Mouse (Mus musculus) intestine, postnatal 0 days (tissue): ENCODE results near the gene Ahnak2. TPM values are rescaled to one million over a fixed set of nuclear protein-coding genes. Genes with fewer than 3 reads are reported as not detected.

Source experiments
- ATAC-seq: fragments of 200-750 bp; cut with Nextera tagmentation; 2 replicates; pipeline ENCODE4 v1.8.0; 2017; ENCODE audit warnings: mild to moderate bottlenecking, moderate TSS enrichment, moderate library complexity
- H3K27ac ChIP-seq: fragments of 300-500 bp; sonication (generic); 2 replicates; pipeline ENCODE4 v1.5.1; 2014; ENCODE audit warnings: mild to moderate bottlenecking, low read depth, low read length, moderate library complexity
- H3K27me3 ChIP-seq: fragments of 300-500 bp; sonication (generic); replicated peaks from 2 replicates; pipeline ENCODE4 v1.6.1; 2014; ENCODE audit warnings: low read length, mixed read lengths; ENCODE audit not compliant: control insufficient read depth, insufficient read depth
- H3K36me3 ChIP-seq: fragments of 300-500 bp; sonication (generic); 2 replicates; pipeline ENCODE4 v1.6.1; 2014; ENCODE audit warnings: mild to moderate bottlenecking, moderate library complexity; ENCODE audit not compliant: control insufficient read depth, insufficient read depth
- H3K4me1 ChIP-seq: fragments of 300-500 bp; sonication (generic); replicated peaks from 2 replicates; pipeline ENCODE4 v1.6.1; 2014; ENCODE audit warnings: antibody characterized with exemption, low read length, mixed read lengths; ENCODE audit not compliant: control insufficient read depth, insufficient read depth
- H3K4me2 ChIP-seq: fragments of 300-500 bp; sonication (generic); replicated peaks from 2 replicates; pipeline ENCODE4 v1.6.1; 2014; ENCODE audit warnings: low read depth, mild to moderate bottlenecking, moderate library complexity
- H3K4me3 ChIP-seq: fragments of 300-500 bp; sonication (generic); 2 replicates; pipeline ENCODE4 v1.5.1; 2014; ENCODE audit warnings: low read depth, low read length
- H3K9ac ChIP-seq: fragments of 300-500 bp; sonication (generic); 2 replicates; pipeline ENCODE4 v1.6.1; 2014; ENCODE audit warnings: mild to moderate bottlenecking, low read depth, low read length
- H3K9me3 ChIP-seq: fragments of 300-500 bp; sonication (generic); 2 replicates; pipeline ENCODE4 v1.6.1; 2016; ENCODE audit warnings: mixed run types; ENCODE audit not compliant: control insufficient read depth
- CTCF ChIP-seq: sonication (generic); IDR thresholded peaks from 2 replicates; pipeline ENCODE4 v1.5.1; 2016; ENCODE audit warnings: low read depth, mild to moderate bottlenecking, control low read depth, antibody characterized with exemption, moderate library complexity
- WGBS: fragments of 180-500 bp; shearing (Covaris S2); extraction: QIAGEN DNeasy Blood & Tissue Kit; methylation state at CpG from one replicate; pipeline ENCODE4 v1.1.7; 2014; 5-methylcytosine and 5-hydroxymethylcytosine counted together
- polyA plus RNA-seq: library from polyadenylated mRNA; unstranded; fragments of >200 nt; fragmentation: Nextera tagmentation; extraction: Ambion mirVana; gene quantifications from 2 replicates; pipeline ENCODE4 v1.2.1, GENCODE M21; 2015

Gene Ahnak2
- polyA plus RNA-seq, 1 experiment from 2014 or later: 1.6 TPM

- WGBS: 88% methylated on average over 4 of the region's 4 CpGs
- ATAC-seq: no peak
- H3K4me3 ChIP-seq: no peak overlapping the region
- no peaks in the 10 kb centered on the region for H3K36me3 ChIP-seq
- no peak overlapping the region for H3K27ac ChIP-seq
- H3K4me1 ChIP-seq: 0 out of 2 replicates have a peak, but pooled peaks cover 4% of the 10 kb centered on the region
- H3K4me2 ChIP-seq: no peak overlapping the region
- no peak for TF ChIP-seq CTCF
- H3K9ac ChIP-seq: no peak overlapping the region
- no peaks in the 10 kb centered on the region for H3K9me3 ChIP-seq
- no peaks in the 10 kb centered on the region for H3K27me3 ChIP-seq
Observed at GRCm38 (mm10) chr12:112761411-112761810, 41.0 kb downstream of the Ahnak2 start.

DNA sequence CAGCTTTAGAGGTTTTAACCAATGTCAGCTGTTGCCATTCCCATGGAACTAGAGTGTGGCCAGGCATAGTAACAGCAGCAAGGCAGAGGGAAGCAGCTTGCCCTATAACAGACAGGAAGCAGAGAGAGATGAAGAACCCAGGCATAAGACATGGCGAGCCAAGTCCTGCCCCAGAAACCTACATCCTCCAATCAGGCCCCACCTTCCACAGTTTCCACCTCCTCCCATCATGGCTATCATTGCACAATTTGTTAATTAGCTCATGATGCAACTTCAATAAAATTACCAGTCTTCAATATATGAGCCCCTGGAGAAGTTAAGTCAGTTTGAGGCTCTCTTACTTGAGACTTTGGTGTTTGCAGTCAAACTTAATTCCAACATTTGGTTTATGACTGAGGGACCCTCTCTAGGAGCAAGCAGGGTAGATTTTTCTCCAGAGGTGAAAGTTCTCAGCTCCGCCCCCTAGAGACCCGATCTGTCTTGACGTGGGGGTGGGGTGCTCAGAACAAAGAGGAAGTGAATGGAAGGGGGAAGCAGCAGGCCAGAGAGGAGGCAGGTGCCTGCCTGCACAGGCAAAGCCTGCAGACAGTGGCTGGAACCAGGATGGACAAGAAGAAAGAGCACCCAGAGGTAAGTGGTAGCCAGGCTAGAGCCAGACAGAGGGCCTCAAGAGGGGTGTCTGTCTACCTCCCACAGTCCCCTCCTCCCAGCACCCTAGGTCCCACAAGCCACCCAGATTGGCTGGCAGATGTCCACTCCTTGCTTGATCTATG lies 42.1 kb downstream of the Ahnak2 start, which contains the start of gene Pld4:
Gene Pld4 (plus strand): TSS at position 502 of the 773 bp plus-strand sequence.
- ATAC-seq: no peak
- no peak within 1 kb of the TSS for H3K4me3 ChIP-seq
- no peak for TF ChIP-seq CTCF
- H3K9ac ChIP-seq: no peak within 1 kb of the TSS
- H3K4me1 ChIP-seq: 0 out of 2 replicates have a peak, but pooled peaks cover 6% of the 10 kb centered on the region
- no peak within 1 kb of the TSS for H3K27ac ChIP-seq
- H3K9me3 ChIP-seq: no peaks in the 10 kb centered on the region
- WGBS: 45% methylated on average over 4 of the region's 4 CpGs
- no peaks in the 10 kb centered on the region for H3K27me3 ChIP-seq
- H3K4me2 ChIP-seq: no peak within 1 kb of the TSS
- no peaks in the 10 kb centered on the region for H3K36me3 ChIP-seq

DNA sequence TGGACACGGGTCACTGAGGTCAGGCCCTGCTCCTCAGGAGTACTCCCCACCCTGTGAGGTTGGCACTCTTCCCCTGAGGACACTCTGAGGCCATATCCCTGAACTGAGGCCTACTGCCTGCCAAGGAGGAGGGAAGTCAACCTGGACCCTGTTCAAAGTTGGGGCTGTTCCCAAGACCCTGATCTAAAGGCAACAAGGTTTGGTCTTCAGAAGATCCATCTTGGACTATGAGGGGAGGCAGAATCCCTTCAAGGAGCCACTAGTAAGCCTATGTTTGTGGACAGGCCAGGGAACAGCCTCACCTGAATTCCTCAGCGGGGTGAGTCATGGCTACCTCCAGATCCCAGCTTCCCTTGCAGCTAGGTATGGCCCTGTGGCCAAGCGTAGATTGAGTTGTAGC lies 43.0 kb downstream of the Ahnak2 start:
- no peaks in the 10 kb centered on the region for H3K9me3 ChIP-seq
- no peak overlapping the region for H3K9ac ChIP-seq
- 89% methylated on average over 3 of the region's 3 CpGs for WGBS
- no peak for TF ChIP-seq CTCF
- no peak for ATAC-seq
- no peaks in the 10 kb centered on the region for H3K27me3 ChIP-seq
- 0 out of 2 replicates have a peak, but pooled peaks cover 6% of the 10 kb centered on the region for H3K4me1 ChIP-seq
- no peak overlapping the region for H3K27ac ChIP-seq
- no peaks in the 10 kb centered on the region for H3K36me3 ChIP-seq
- no peak overlapping the region for H3K4me2 ChIP-seq
- no peak overlapping the region for H3K4me3 ChIP-seq

- Histone ChIP-seq H3K4me2 (no peak overlapping the region), H3K36me3 (no peaks in the 10 kb centered on the region), H3K9ac (no peak overlapping the region), H3K27ac (no peak overlapping the region), H3K4me3 (no peak overlapping the region), H3K4me1 (0 out of 2 replicates have a peak, but pooled peaks cover 6% of the 10 kb centered on the region), H3K9me3 (no peaks in the 10 kb centered on the region), H3K27me3 (no peaks in the 10 kb centered on the region)
- ATAC-seq: no peak
- 84% methylated on average over 5 of the region's 5 CpGs for WGBS
- TF ChIP-seq CTCF: no peak
Observed at GRCm38 (mm10) chr12:112757896-112758295, 44.6 kb downstream of the Ahnak2 start.

DNA sequence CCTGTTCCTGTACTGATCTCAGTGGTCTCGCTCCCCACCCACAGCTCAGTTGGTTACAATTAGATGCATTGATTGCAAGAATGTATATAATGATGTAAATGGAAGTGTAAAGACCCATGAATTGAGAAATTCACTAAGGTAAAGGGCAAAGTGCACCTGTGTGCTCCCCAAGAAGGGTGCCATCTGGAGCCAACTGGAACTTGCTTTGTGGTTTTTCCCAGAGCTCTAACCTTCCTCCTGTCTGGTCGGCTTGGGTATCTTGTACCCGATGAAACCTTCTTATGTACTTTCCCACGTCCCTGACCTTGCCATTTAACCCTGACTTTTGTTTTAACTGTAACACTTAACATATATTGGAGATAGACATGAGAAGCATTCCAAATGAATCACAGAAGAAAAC lies 46.6 kb downstream of the Ahnak2 start:
- H3K4me2 ChIP-seq: no peak overlapping the region
- no peaks in the 10 kb centered on the region for H3K27me3 ChIP-seq
- no peaks in the 10 kb centered on the region for H3K36me3 ChIP-seq
- 66% methylated on average over 4 of the region's 4 CpGs for WGBS
- no peak for ATAC-seq
- H3K4me3 ChIP-seq: no peak overlapping the region
- TF ChIP-seq CTCF: no peak
- no peak overlapping the region for H3K27ac ChIP-seq
- no peak overlapping the region for H3K9ac ChIP-seq
- H3K4me1 ChIP-seq: 0 out of 2 replicates have a peak, but pooled peaks cover 2% of the 10 kb centered on the region
- no peaks in the 10 kb centered on the region for H3K9me3 ChIP-seq

DNA sequence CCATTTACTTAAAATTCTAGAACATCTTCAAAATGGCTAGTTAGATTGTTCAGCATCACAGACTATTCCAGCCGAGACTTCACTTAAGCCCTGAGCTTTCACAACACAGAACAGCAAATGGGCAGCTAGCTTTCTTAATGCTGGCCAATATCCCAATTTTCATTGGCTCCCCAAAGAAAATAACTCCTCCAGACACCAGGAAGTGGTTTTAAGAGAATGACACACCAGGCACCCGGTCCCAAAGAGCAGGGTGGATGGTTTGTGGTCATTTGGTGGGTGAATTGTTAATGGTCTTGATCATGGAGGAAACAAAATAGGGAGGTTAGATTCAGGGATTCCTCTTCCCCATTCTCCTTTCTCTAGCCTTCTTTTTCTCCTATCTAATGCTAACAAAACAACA lies 50.1 kb downstream of the Ahnak2 start:
- Histone ChIP-seq H3K27me3 (no peaks in the 10 kb centered on the region), H3K4me2 (no peak overlapping the region), H3K4me3 (no peak overlapping the region), H3K27ac (no peak overlapping the region), H3K9me3 (no peaks in the 10 kb centered on the region), H3K4me1 (0 out of 2 replicates have a peak, but pooled peaks cover 2% of the 10 kb centered on the region), H3K9ac (no peak overlapping the region), H3K36me3 (no peaks in the 10 kb centered on the region)
- ATAC-seq: no peak
- no peak for TF ChIP-seq CTCF
- WGBS: 52% methylated on average over 2 of the region's 2 CpGs
